Mouse (Mus musculus) kidney, adult 2 months (tissue): ENCODE data around the gene Tsfm. TPM values are rescaled to one million over a fixed set of nuclear protein-coding genes. Genes with fewer than 3 reads are reported as not detected.

Source experiments
- DNase-seq: peaks from one replicate; pipeline ENCODE4 v3.0.0; 2021
- H3K27ac ChIP-seq: fragments of 200-500 bp; 2 replicates; pipeline ENCODE4 v1.5.1; 2012; ENCODE audit warnings: low read depth, low read length, control low read depth, inconsistent platforms; ENCODE audit not compliant: insufficient read depth
- H3K27me3 ChIP-seq: fragments of 200-500 bp; replicated peaks from 2 replicates; pipeline ENCODE4 v1.6.1; 2012; ENCODE audit warnings: mild to moderate bottlenecking, moderate library complexity, low read length, inconsistent platforms; ENCODE audit not compliant: control insufficient read depth, insufficient read depth
- H3K36me3 ChIP-seq: fragments of 200-500 bp; 2 replicates; pipeline ENCODE4 v1.6.1; 2012; ENCODE audit warnings: mild to moderate bottlenecking, moderate library complexity, low read length, inconsistent platforms; ENCODE audit not compliant: control insufficient read depth, insufficient read depth
- H3K4me1 ChIP-seq: fragments of 200-500 bp; 2 replicates; pipeline ENCODE4 v1.6.1; 2011; ENCODE audit warnings: low read length; ENCODE audit not compliant: control insufficient read depth, insufficient read depth
- H3K4me3 ChIP-seq: fragments of 200-500 bp; 2 replicates; pipeline ENCODE4 v1.5.1; 2011; ENCODE audit warnings: mild to moderate bottlenecking, low read depth, low read length, control low read depth; ENCODE audit not compliant: insufficient read depth
- CTCF ChIP-seq: fragments of 200-500 bp; conservative IDR thresholded peaks from 2 replicates; pipeline ENCODE4 v1.5.1; 2011; ENCODE audit warnings: low read depth, mild to moderate bottlenecking, control low read depth, low read length, moderate library complexity, mixed read lengths; ENCODE audit not compliant: insufficient read depth, insufficient read length
- POLR2A ChIP-seq: fragments of 200-500 bp; IDR thresholded peaks from one replicate; pipeline ENCODE4 v1.6.1; 2011; ENCODE audit warnings: low read depth, low read length, control low read depth
- WGBS: fragments of 180-500 bp; shearing (Covaris S2); methylation state at CpG from one replicate; pipeline ENCODE4 v1.1.7; 2018; 5-methylcytosine and 5-hydroxymethylcytosine counted together
- polyA plus RNA-seq: library from polyadenylated mRNA; depleted of rRNA; stranded (reverse); fragments of >200 nt; gene quantifications from 2 replicates; pipeline ENCODE4 v1.2.3, GENCODE M21; 2012

Tsfm gene
- polyA plus RNA-seq, 1 experiment: 54.0 TPM

DNA sequence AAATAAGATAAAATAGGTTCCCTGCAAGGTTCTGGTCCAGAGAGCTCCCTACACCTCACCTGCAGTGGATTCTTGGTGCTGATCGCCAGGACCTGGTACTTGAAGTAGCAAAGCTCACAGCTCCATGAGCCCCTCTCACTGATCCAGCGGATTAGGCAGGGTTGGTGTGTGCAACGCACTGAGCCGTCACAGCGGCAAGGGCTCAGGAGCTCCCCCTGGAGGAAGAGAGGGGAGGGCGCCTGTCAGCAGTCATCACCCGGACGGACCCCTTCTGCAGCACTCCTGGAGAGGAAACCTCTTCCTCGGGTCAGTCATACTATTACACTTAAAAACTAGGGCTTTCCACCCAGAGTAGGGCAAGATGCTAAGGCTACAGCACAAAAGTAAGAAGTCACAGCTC, 27.5 kb upstream of the Tsfm start:
- peak; percentile 82 for DNase-seq
- no peak overlapping the region for H3K27ac ChIP-seq
- peaks cover 2% of the 10 kb centered on the region for H3K36me3 ChIP-seq
- H3K4me3 ChIP-seq: no peak overlapping the region
- no peaks in the 10 kb centered on the region for H3K27me3 ChIP-seq
- no peak for TF ChIP-seq POLR2A
- TF ChIP-seq CTCF: peak; percentile 89
- WGBS: 3% methylated on average over 9 of the region's 9 CpGs
- no peaks in the 10 kb centered on the region; the same call in 1 of the 2 replicates for H3K4me1 ChIP-seq

DNA sequence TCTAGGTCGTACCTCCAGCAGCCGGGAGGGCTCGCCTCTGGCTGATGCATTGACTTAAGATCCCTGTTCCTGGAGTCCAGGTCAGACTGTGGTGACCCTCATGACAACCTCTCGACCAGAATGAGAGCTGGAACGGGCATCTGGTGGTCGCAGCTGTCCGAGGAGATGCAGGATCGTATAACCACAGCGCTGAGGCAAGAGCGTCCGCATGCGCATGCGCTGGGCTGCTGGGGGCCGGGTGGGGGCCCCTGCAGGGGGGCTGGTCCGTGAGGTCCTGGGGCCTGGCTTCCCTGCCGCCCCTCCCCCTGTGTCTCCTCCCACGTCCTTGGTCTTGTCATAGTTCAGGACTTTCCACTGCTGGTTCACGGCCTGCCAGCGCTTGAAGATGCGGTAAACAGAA, 25.9 kb upstream of the Tsfm start:
- 85% methylated on average over 20 of the region's 20 CpGs for WGBS
- Histone ChIP-seq H3K27me3 (no peaks in the 10 kb centered on the region), H3K4me3 (no peak overlapping the region), H3K4me1 (no peaks in the 10 kb centered on the region; the same call in 1 of the 2 replicates), H3K36me3 (peaks cover 2% of the 10 kb centered on the region), H3K27ac (no peak overlapping the region)
- DNase-seq: no peak
- TF ChIP-seq CTCF: no peak
- TF ChIP-seq POLR2A: no peak

DNA sequence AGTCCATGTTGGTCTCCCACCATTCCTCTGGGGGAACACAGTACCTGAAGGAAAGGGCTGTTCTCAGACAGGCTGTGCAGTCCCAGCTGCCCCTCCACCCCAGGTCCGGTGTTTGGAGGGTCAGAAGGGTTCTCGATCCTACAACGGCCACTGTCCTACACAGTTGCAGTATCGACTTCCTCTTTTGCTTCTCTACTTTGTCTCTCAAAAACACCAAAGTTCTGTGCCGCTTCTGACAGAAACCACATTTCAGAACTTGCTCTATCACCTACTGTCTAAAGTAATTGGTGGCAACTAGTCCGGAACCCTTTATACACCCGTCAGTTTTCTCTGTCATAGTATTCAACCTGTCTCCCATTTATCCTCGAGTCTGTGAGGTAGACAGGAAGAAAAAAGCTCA, 24.8 kb upstream of the Tsfm start:
- Histone ChIP-seq H3K27me3 (no peaks in the 10 kb centered on the region), H3K4me1 (no peaks in the 10 kb centered on the region; the same call in 1 of the 2 replicates), H3K27ac (no peak overlapping the region), H3K36me3 (peaks cover 2% of the 10 kb centered on the region), H3K4me3 (no peak overlapping the region)
- TF ChIP-seq CTCF (no peak), POLR2A (no peak)
- 82% methylated on average over 8 of the region's 8 CpGs for WGBS
- DNase-seq: no peak

DNA sequence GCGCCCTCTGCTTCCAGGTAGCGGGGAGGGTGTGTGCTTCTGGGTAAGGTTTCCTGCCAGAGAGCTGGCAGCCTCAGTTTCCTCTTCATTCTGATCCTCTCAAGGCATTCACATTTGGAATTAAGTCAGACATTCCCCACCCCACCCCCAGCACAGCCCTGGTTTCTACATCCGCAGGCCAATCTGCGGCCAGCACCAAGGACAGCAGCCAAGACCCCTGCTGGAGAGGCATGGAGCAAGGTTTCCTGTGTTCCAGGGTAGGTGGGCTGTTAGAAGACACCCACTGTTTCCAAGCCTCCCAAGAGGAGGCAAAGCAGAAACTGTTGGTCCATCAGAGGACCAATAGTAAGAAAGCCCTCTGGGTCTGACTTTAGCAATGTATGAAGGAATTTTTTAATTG, 24.0 kb upstream of the Tsfm start:
- TF ChIP-seq CTCF (no peak), POLR2A (no peak)
- Histone ChIP-seq H3K4me1 (peaks cover under 1% of the 10 kb centered on the region; the same call in 1 of the 2 replicates), H3K36me3 (peaks cover 2% of the 10 kb centered on the region), H3K27ac (no peak overlapping the region), H3K4me3 (no peak overlapping the region), H3K27me3 (no peaks in the 10 kb centered on the region)
- no peak for DNase-seq
- WGBS: 83% methylated on average over 4 of the region's 4 CpGs

DNA sequence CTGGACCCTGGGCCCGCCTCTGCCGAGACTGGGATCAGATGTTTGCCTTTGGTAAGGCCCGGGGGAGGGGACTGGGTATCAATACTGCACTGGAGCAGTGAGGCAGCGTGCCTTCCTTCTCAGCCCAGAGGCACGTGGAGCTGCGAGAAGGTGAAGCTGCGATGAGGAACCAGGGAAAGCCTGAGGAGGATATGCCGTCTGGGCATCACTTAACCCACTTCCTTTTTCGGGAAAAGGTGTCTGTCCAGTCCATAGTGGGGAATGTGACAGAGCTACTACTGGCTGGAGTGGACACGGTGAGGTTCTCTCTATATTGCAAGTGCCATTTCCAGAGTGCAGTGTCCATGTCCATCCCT, 19.5 kb upstream of the Tsfm start:
- H3K27ac ChIP-seq: no peak overlapping the region
- no peaks in the 10 kb centered on the region for H3K36me3 ChIP-seq
- peaks cover 8% of the 10 kb centered on the region; the same call in 1 of the 2 replicates for H3K4me1 ChIP-seq
- no peaks in the 10 kb centered on the region for H3K27me3 ChIP-seq
- TF ChIP-seq POLR2A (no peak), CTCF (no peak)
- H3K4me3 ChIP-seq: no peak overlapping the region
- WGBS: 15% methylated on average over 10 of the region's 10 CpGs
- no peak for DNase-seq

DNA sequence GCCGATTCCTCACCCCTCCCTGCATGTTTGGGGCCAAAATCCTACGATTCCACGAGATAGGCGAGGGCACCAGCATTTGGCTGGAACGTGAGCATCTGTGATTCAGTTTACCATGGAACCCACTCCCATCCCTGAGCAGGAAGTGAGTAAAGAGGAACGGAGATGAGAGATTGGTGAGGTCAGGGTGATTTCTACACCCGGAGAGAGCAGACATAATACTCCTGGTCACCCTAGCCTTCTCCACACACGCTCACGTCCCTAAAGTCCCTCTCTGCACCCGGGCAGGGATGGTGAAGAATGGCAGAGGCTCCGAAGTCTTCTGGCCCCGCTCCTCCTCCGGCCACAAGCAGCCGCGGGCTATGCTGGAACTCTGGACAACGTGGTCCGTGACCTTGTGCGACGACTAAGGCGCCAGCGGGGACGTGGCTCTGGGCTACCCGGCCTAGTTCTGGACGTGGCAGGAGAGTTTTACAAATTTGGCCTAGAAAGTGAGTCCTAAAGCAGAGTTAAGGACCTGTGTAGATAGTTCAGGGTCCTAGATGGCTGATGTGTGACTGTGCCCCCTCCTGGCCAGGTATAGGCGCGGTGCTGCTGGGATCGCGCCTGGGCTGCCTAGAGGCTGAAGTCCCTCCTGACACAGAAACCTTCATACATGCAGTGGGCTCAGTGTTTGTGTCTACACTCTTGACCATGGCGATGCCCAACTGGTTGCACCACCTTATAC, 18.9 kb upstream of the Tsfm start:
- no peaks in the 10 kb centered on the region for H3K36me3 ChIP-seq
- DNase-seq: peak; percentile 55
- H3K27me3 ChIP-seq: no peaks in the 10 kb centered on the region
- WGBS: 2% methylated on average over 29 of the region's 29 CpGs
- TF ChIP-seq CTCF (peak; percentile 48; the same call in 1 of the 2 replicates), POLR2A (no peak)
- peaks cover 8% of the 10 kb centered on the region; the same call in 1 of the 2 replicates for H3K4me1 ChIP-seq
- H3K27ac ChIP-seq: no peak overlapping the region
- peak overlapping the region; percentile 19 for H3K4me3 ChIP-seq

DNA sequence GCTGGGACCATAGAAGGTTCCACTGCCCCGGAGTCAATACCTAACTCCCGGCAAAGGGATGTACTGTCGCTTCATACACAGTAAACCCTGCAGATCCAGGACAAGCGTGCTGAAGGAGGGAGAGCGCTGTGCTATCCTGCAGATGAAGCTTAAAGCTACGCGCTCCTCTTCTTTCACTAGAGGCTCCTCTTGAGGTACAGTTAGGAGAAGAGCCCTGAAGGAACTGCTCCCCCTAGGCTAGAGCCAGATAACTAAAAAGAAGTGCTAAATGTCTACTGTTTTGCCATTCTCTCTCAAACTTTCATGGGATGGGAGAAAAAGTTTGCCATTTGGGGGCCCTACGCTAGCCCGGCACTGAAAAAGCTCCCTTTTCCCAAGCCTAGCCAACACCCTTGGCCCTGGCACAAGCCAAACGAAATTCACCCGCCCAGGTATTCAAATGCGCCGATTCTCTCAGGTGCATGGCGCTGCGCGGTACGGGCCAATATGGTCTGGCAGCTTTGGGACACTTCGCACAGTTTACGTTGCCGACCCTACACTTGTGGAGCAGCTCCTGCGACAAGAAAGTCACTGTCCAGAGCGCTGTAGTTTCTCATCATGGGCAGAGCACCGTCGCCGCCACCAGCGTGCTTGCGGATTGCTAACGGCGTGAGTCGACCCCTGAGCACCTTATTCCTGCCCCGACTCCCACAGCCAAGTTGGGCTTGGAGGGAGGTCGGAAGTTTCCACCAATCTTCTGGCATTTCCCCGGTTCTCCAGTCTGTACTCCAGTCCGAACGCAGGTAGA, 18.2 kb upstream of the Tsfm start:
- peak overlapping the region; percentile 6; the same call in 1 of the 2 replicates for H3K27ac ChIP-seq
- H3K4me3 ChIP-seq: peak overlapping the region; percentile 36
- DNase-seq: peak; percentile 47
- peaks cover 8% of the 10 kb centered on the region; the same call in 1 of the 2 replicates for H3K4me1 ChIP-seq
- no peaks in the 10 kb centered on the region for H3K36me3 ChIP-seq
- 4% methylated on average over 35 of the region's 35 CpGs for WGBS
- TF ChIP-seq CTCF: no peak
- TF ChIP-seq POLR2A: no peak
- no peaks in the 10 kb centered on the region for H3K27me3 ChIP-seq
